Mouse (Mus musculus) adipose tissue, adult 10 weeks (tissue): ENCODE results near the gene Zcchc12. TPM values are rescaled to one million over a fixed set of nuclear protein-coding genes. Genes with fewer than 3 reads are reported as not detected.

Experiments used
- polyA plus RNA-seq: library from polyadenylated mRNA; stranded (reverse); fragments of 350-450 nt; fragmentation: Illumina TruSeq; extraction: RNeasy Lipid Tissue Mini Kit (QIAGEN cat#74804); gene quantifications from one replicate; pipeline ENCODE4 v1.2.3, GENCODE M21; 2014; ENCODE audit warnings: low read depth, low replicate concordance

Zcchc12 gene
- 0.29 TPM for polyA plus RNA-seq

DNA sequence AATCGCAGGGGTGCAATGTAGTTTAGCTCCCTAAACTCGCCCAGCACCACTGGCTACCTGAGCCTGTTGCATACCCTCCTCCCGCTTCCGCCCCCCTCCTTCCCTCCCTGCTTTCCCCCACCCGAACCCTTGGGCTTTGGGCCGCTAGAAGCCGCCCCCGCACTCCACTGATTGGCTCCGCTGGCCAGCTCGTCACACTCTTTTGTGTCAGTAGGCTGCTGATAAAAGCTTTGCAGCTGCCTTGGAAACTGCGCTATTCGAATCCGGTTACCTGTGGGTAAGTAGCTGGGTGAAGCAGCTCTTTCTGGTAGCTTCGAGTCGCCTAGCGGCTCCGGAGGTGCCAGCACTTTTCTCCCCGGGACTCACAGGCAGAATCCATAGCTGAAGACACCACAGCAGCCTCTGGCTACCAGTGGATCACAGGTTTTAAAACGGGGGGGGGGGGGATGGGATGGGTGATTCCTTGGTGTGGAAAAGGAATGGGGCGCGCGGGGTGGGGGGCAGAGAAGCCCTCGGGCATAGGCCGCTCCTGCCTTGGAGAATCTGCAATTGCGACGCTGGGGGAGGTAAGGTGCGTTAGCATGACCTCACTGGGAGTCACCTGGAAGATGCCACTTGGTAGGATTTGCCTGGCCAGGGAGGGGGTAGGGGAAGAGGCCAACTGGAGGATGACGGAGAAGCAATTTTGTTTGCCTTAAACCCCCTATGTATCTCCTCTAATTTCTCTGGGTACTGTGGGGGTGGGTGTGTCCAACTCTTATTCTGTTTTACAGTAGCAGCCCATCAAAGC is at the start of gene Zcchc12:
Gene Zcchc12, plus strand, starts transcription at position 169 of the 790 bp plus-strand sequence.

Other genes starting within 250 kb of the Zcchc12 start
- gene Il13ra1, start 83.8 kb upstream of the Zcchc12 start, polyA plus RNA-seq: 17.7 TPM
- gene Lonrf3, start 132.4 kb downstream of the Zcchc12 start, polyA plus RNA-seq: 4.7 TPM
- not detected for gene Gm6268, start 205.4 kb downstream of the Zcchc12 start, polyA plus RNA-seq